Mouse (Mus musculus) CD4-positive, CD25-positive, alpha-beta regulatory T cell (primary cell): ENCODE data around the gene Olfr775. TPM values are rescaled to one million over a fixed set of nuclear protein-coding genes. Genes with fewer than 3 reads are reported as not detected.

Experiments
- polyA plus RNA-seq: library from polyadenylated mRNA; unstranded; fragments of 100-300 nt; shearing (Covaris generic); gene quantifications from one replicate; pipeline ENCODE4 v1.2.1, GENCODE M21; 2017

Gene Olfr775
- polyA plus RNA-seq: not detected

GRCm38 (mm10) chr10:129248112-129248511, at the start of gene Olfr775:
Olfr775 (plus strand) TSS chr10:129248412.

GRCm38 (mm10) chr10:129235904-129236303, 12.3 kb upstream of the Olfr775 start, which contains the start of gene Olfr774:
Olfr774 (plus strand) TSS chr10:129236204.

GRCm38 (mm10) chr10:129258827-129259226, 10.6 kb downstream of the Olfr775 start, which contains the start of gene Olfr776:
Olfr776 (plus strand) TSS chr10:129259127.

GRCm38 (mm10) chr10:129271081-129271535, 22.9 kb downstream of the Olfr775 start, which contains the start of gene Olfr777:
Olfr777 (minus strand) TSS chr10:129271485.

Other genes starting within 250 kb of the Olfr775 start
- not detected for gene Olfr763, start 237.6 kb upstream of the Olfr775 start, polyA plus RNA-seq
- gene Olfr764-ps1, start 208.5 kb upstream of the Olfr775 start, polyA plus RNA-seq: not detected
- not detected for gene Olfr765, start 198.4 kb upstream of the Olfr775 start, polyA plus RNA-seq
- not detected for gene Olfr766-ps1, start 179.4 kb upstream of the Olfr775 start, polyA plus RNA-seq
- not detected for gene Olfr767, start 165.5 kb upstream of the Olfr775 start, polyA plus RNA-seq
- not detected for gene Olfr768, start 149.0 kb upstream of the Olfr775 start, polyA plus RNA-seq
- gene Olfr769, start 130.6 kb upstream of the Olfr775 start, polyA plus RNA-seq: 0.04 TPM
- not detected for gene Olfr770, start 109.4 kb upstream of the Olfr775 start, polyA plus RNA-seq
- gene Olfr771, start 83.7 kb upstream of the Olfr775 start, polyA plus RNA-seq: not detected
- not detected for gene Olfr772, start 70.5 kb upstream of the Olfr775 start, polyA plus RNA-seq
- gene Olfr773, start 61.0 kb upstream of the Olfr775 start, polyA plus RNA-seq: not detected
- gene Olfr774, start 12.2 kb upstream of the Olfr775 start, polyA plus RNA-seq: not detected
- gene Olfr776, start 10.7 kb downstream of the Olfr775 start, polyA plus RNA-seq: not detected
- gene Olfr777, start 23.1 kb downstream of the Olfr775 start, polyA plus RNA-seq: not detected
- not detected for gene Olfr780, start 69.7 kb downstream of the Olfr775 start, polyA plus RNA-seq
- gene Olfr781, start 80.4 kb downstream of the Olfr775 start, polyA plus RNA-seq: not detected
- gene Olfr782, start 100.4 kb downstream of the Olfr775 start, polyA plus RNA-seq: not detected
- 0.07 TPM for gene Olfr784, start 135.7 kb downstream of the Olfr775 start, polyA plus RNA-seq
- gene Olfr785, start 157.0 kb downstream of the Olfr775 start, polyA plus RNA-seq: not detected
- gene Olfr786, start 178.9 kb downstream of the Olfr775 start, polyA plus RNA-seq: not detected
- 0.16 TPM for gene Olfr787, start 213.4 kb downstream of the Olfr775 start, polyA plus RNA-seq
- gene Olfr788, start 222.6 kb downstream of the Olfr775 start, polyA plus RNA-seq: not detected
- not detected for gene Olfr789, start 236.3 kb downstream of the Olfr775 start, polyA plus RNA-seq